Mouse (Mus musculus): ENCODE measurements around the gene Cstf1. TPM values are rescaled to one million over a fixed set of nuclear protein-coding genes. Genes with fewer than 3 reads are reported as not detected.

Gene Cstf1
- polyA plus RNA-seq (2017; shearing (Covaris generic)) = 10 to 100 TPM; 30.5 to 33.7 TPM

GRCm38 (mm10) chr2:172370411-172371223 lies at the start of gene Cstf1, which contains the start of gene Aurka:
Cstf1 (plus strand) TSS chr2:172370681.
Aurka (minus strand) TSS chr2:172370535.

GRCm38 (mm10) chr2:172345258-172345738 lies 25.2 kb upstream of the Cstf1 start, which contains the start of gene Fam210b:
Fam210b (plus strand) TSS chr2:172345565.

GRCm38 (mm10) chr2:172393391-172394051 lies 23.0 kb downstream of the Cstf1 start, which contains the start of gene Cass4:
Cass4 (plus strand) TSS chr2:172393794.

Other genes starting within 250 kb of the Cstf1 start
- under 1 TPM in 1 of 2 experiments, not detected in 1; 0.15 TPM for gene Mc3r, start 122.2 kb upstream of the Cstf1 start, polyA plus RNA-seq (2017; shearing (Covaris generic))
- 10 to 100 TPM; 11.8 to 17.6 TPM for gene Fam210b, start 25.1 kb upstream of the Cstf1 start, polyA plus RNA-seq (2017; shearing (Covaris generic))
- 1 to 10 TPM; 9.5 to 9.7 TPM for gene Aurka, start 146 bp upstream of the Cstf1 start, polyA plus RNA-seq (2017; shearing (Covaris generic))
- gene Cass4, start 23.1 kb downstream of the Cstf1 start, polyA plus RNA-seq (2017; shearing (Covaris generic)) = 1 to 10 TPM; 2.9 to 9.8 TPM
- gene Rtf2, start 69.9 kb downstream of the Cstf1 start, polyA plus RNA-seq (2017; shearing (Covaris generic)) = 100 to 1,000 TPM; 123 to 138 TPM
- 1 to 10 TPM; 3.1 to 3.4 TPM for gene Gcnt7, start 87.9 kb downstream of the Cstf1 start, polyA plus RNA-seq (2017; shearing (Covaris generic))
- gene Fam209, start 101.8 kb downstream of the Cstf1 start, polyA plus RNA-seq (2017; shearing (Covaris generic)) = 1 to 10 TPM; 1.1 to 1.4 TPM
- under 1 TPM in 1 of 2 experiments, not detected in 1; 0.26 TPM for gene Tfap2c, start 178.9 kb downstream of the Cstf1 start, polyA plus RNA-seq (2017; shearing (Covaris generic))